In the genomic region with DNA sequence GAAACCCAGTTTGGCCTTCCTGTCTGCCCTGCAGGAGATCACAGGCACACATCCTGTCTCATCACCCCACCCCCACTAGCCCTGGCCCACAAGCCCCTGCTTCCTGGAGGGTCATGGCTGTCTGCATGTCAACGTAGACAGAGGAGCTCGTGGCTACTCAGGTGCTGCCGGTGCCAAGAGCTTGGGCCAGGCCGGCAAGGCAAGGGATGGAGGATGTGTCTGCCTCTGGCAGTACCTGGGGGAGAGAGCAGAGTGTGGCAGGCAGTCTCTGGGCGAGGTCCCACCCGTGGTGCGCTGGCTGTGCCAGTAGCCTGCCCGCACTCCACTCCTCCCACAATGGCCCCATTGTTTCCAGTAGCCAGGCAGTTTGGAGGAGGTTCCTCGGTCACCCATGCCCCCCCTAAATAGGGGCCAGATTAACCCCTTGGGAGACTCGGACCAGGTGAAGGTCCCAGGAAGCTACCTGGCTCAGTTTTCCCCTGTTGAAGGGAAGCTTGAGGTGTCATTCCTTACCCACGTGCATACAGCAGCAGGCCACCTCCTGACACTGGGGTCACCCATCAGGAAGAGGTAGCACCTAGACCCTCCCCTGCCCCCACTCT, we compare ENCODE assay signal across 7 mouse cellular contexts. TPM values are rescaled to one million over a fixed set of nuclear protein-coding genes. Genes with fewer than 3 reads are reported as not detected.
DNase-seq lines count a peak whose midpoint lies in the region; ATAC-seq and TF ChIP-seq lines count a peak whose summit lies in the region.

No protein-coding gene starts in this region.

- intact Hi-C loops in left cerebral cortex, postnatal 14 days (cut with DNase I) = no loop called here

- H3K4me3 ChIP-seq in heart, embryonic 12.5 days = no peak overlapping the region
- peak overlapping the region; percentile 4 for H3K4me3 ChIP-seq in myocyte

- peak; percentile 28 for TF ChIP-seq POLR2A in myocyte (IDR thresholded peaks at IDR 0.05; ENCODE audit: insufficient read length, low read depth)

- peak; percentile 89 for DNase-seq in retina, postnatal 1 day
- DNase-seq in retina, embryonic 14.5 days (ENCODE audit: low spot score) = no peak
- peak; percentile 73 for DNase-seq in cerebellum, adult 9-11 months
- peak; percentile 42 to 74 for DNase-seq in kidney, postnatal 25 days
- DNase-seq in left cerebral cortex, postnatal 14 days (ENCODE audit: low spot score in 2 of 2) = no peak

- H3K79me2 ChIP-seq in myocyte (ENCODE audit: control insufficient read depth, insufficient read depth) = peaks cover 70% of the 10 kb centered on the region

- H3K27me3 ChIP-seq in heart, embryonic 12.5 days (replicated peaks) = no peaks in the 10 kb centered on the region
- no peaks in the 10 kb centered on the region for H3K27me3 ChIP-seq in myocyte (ENCODE audit: control insufficient read depth, insufficient read depth, insufficient read length)

- peaks cover 99% of the 10 kb centered on the region for H3K4me1 ChIP-seq in heart, embryonic 12.5 days (replicated peaks)

- no peak overlapping the region for H3ac ChIP-seq in myocyte (ENCODE audit: control insufficient read depth, insufficient read length)

- no peak for ATAC-seq in heart, embryonic 12.5 days (ENCODE audit: insufficient number of reproducible peaks, low FRiP score)

- H3K9ac ChIP-seq in heart, embryonic 12.5 days = peak overlapping the region; percentile 19

- H3K9me3 ChIP-seq in heart, embryonic 12.5 days (replicated peaks) = no peaks in the 10 kb centered on the region

- peak overlapping the region; percentile 47 for H3K4me2 ChIP-seq in heart, embryonic 12.5 days
- H3K4me2 ChIP-seq in myocyte (ENCODE audit: low read depth) = peak overlapping the region; percentile 87

- peak overlapping the region; percentile 83 for H3K27ac ChIP-seq in heart, embryonic 12.5 days (ENCODE audit: poor library complexity, severe bottlenecking)

- no peaks in the 10 kb centered on the region for H3K36me3 ChIP-seq in heart, embryonic 12.5 days
- no peaks in the 10 kb centered on the region for H3K36me3 ChIP-seq in myocyte (ENCODE audit: control insufficient read depth, insufficient read depth)

- 31% methylated on average over 11 of the region's 11 CpGs for WGBS in heart, embryonic 12.5 days

TF ChIP-seq in myocyte, 11 proteins besides CTCF, POLR2A, EP300 and RAD21:
- no peak for TF ChIP-seq MYOD1 (IDR thresholded peaks at IDR 0.05; ENCODE audit: control insufficient read depth in 1 of 3, insufficient read length in 2 of 3, low read depth in 2 of 3)
- no peak for TF ChIP-seq CEBPB (IDR thresholded peaks at IDR 0.05; ENCODE audit: insufficient read depth, poor library complexity, severe bottlenecking)
- no peak for TF ChIP-seq MYOG (IDR thresholded peaks at IDR 0.05; ENCODE audit: control insufficient read depth in 1 of 3, insufficient read depth in 1 of 3, insufficient read length in 2 of 3, low read depth in 2 of 3)
- no peak for TF ChIP-seq TCF12 (IDR thresholded peaks at IDR 0.05; ENCODE audit: insufficient read depth, poor library complexity, severe bottlenecking)
- TF ChIP-seq USF1 (IDR thresholded peaks at IDR 0.05; ENCODE audit: low read depth) = no peak
- TF ChIP-seq E2F4 (IDR thresholded peaks at IDR 0.05; ENCODE audit: insufficient read depth) = no peak
- no peak for TF ChIP-seq TCF3 (IDR thresholded peaks at IDR 0.05; ENCODE audit: insufficient read length, low read depth)
- TF ChIP-seq MAX (IDR thresholded peaks at IDR 0.05; ENCODE audit: low read depth) = no peak

RNA-seq across cellular contexts. Expression of a gene that starts 11.7 kb away (rescaled TPM):
- polyA plus RNA-seq in heart, embryonic 12.5 days (2016; fragmentation: Nextera tagmentation; extraction: Ambion mirVana) = 11.3 and 12.3 TPM in 2 replicates
- polyA plus RNA-seq in myocyte (2012; fragmentation: generic; extraction: Trizol) = 35.4 TPM
- total RNA-seq in left cerebral cortex, postnatal 14 days (2021) = 10 to 100 TPM; 76.2 to 84.8 TPM

RNA-seq across cellular contexts. Expression of a gene that starts 39.6 kb away (rescaled TPM):
- polyA plus RNA-seq in heart, embryonic 12.5 days (2016; fragmentation: Nextera tagmentation; extraction: Ambion mirVana) = 0.42 TPM in 1 of 2 replicates, not detected in the other
- not detected for polyA plus RNA-seq in myocyte (2012; fragmentation: generic; extraction: Trizol)
- total RNA-seq in left cerebral cortex, postnatal 14 days (2021) = not detected

RNA-seq across cellular contexts. Expression of a gene that starts 53.4 kb away (rescaled TPM):
- polyA plus RNA-seq in heart, embryonic 12.5 days (2016; fragmentation: Nextera tagmentation; extraction: Ambion mirVana) = not detected in 2 replicates
- polyA plus RNA-seq in myocyte (2012; fragmentation: generic; extraction: Trizol) = not detected
- total RNA-seq in left cerebral cortex, postnatal 14 days (2021) = not detected

Comparison
In these comparisons a context has a peak if more than half of its experiments do, and no peak if none do; other contexts are left out.
1. DNase-seq: peak in retina, postnatal 1 day (single experiment), cerebellum, adult 9-11 months (single experiment) and kidney, postnatal 25 days (2 of 2); none in retina, embryonic 14.5 days (single experiment) and left cerebral cortex, postnatal 14 days (0 of 2).